Mouse (Mus musculus): ENCODE measurements at regions not wholly inside any gene's neighbourhood (a gene's known extent, or its start where the extent isn't known, plus 50 kb on each side); places are given as distances from the start of the nearest gene placed in this dataset.

GRCm38 (mm10) chr13:16676873-16677272 is 665.2 kb downstream of the Inhba start:
- no peak for DNase-seq

- no peak for DNase-seq
These were observed 666.8 kb downstream of the Inhba start for GRCm38 (mm10) chr13:16678246-16679024.

GRCm38 (mm10) chr13:16694201-16694600 is 682.5 kb downstream of the Inhba start:
- no peak for DNase-seq

- DNase-seq: no peak
These were observed 689.3 kb downstream of the Inhba start for GRCm38 (mm10) chr13:16700934-16701333.

GRCm38 (mm10) chr13:16702138-16702537 is 690.5 kb downstream of the Inhba start:
- no peak for DNase-seq

GRCm38 (mm10) chr13:16705217-16706104 is 693.8 kb downstream of the Inhba start:
- no peak for DNase-seq

GRCm38 (mm10) chr13:16706105-16706442 is 694.4 kb downstream of the Inhba start:
- DNase-seq: no peak

GRCm38 (mm10) chr13:16715296-16715960 is 703.8 kb downstream of the Inhba start:
- no peak for DNase-seq

GRCm38 (mm10) chr13:16716340-16716739 is 704.7 kb downstream of the Inhba start:
- DNase-seq: no peak

GRCm38 (mm10) chr13:16716796-16717749 is 705.4 kb downstream of the Inhba start:
- no peak for DNase-seq

- no peak for DNase-seq
These were observed 708.4 kb downstream of the Inhba start for GRCm38 (mm10) chr13:16720090-16720489.

GRCm38 (mm10) chr13:16725350-16725749 is 713.7 kb downstream of the Inhba start:
- DNase-seq: no peak

- no peak for DNase-seq
These were observed 726.7 kb downstream of the Inhba start for GRCm38 (mm10) chr13:16738313-16738712.

- DNase-seq: no peak
These were observed 727.9 kb downstream of the Inhba start for GRCm38 (mm10) chr13:16739563-16739962.

GRCm38 (mm10) chr13:16744237-16744636 is 732.6 kb downstream of the Inhba start:
- no peak for DNase-seq

- DNase-seq: no peak
These were observed 734.0 kb downstream of the Inhba start for GRCm38 (mm10) chr13:16745644-16746043.

GRCm38 (mm10) chr13:16746451-16746850 is 734.8 kb downstream of the Inhba start:
- DNase-seq: no peak

- DNase-seq: no peak
These were observed 744.6 kb downstream of the Inhba start for GRCm38 (mm10) chr13:16756264-16756663.

GRCm38 (mm10) chr13:16760045-16760444 is 748.4 kb downstream of the Inhba start:
- no peak for DNase-seq

- DNase-seq: no peak
These were observed 749.8 kb downstream of the Inhba start for GRCm38 (mm10) chr13:16761415-16761814.

GRCm38 (mm10) chr13:16762326-16762725 is 750.7 kb downstream of the Inhba start:
- DNase-seq: no peak

Measured in thymus, postnatal 4 days (tissue).